Mouse (Mus musculus) forebrain, embryonic 11.5 days (tissue): ENCODE results near the gene Kmt2a. TPM values are rescaled to one million over a fixed set of nuclear protein-coding genes. Genes with fewer than 3 reads are reported as not detected.

ENCODE experiments used
- ATAC-seq: fragments of 200-750 bp; cut with Nextera tagmentation; replicated peaks from 2 replicates; pipeline ENCODE4 v1.8.0; 2017; ENCODE audit warnings: moderate TSS enrichment; ENCODE audit not compliant: low FRiP score
- DNase-seq: peaks from one replicate; pipeline ENCODE4 v3.0.0-alpha.2; 2017; ENCODE audit warnings: low spot score
- H3K27ac ChIP-seq: fragments of 300-500 bp; sonication (generic); 2 replicates; pipeline ENCODE4 v1.5.1; 2014; ENCODE audit warnings: low read depth, low read length
- H3K27me3 ChIP-seq: fragments of 300-500 bp; sonication (generic); 2 replicates; pipeline ENCODE4 v1.6.1; 2014; ENCODE audit warnings: mild to moderate bottlenecking, low read length, mixed read lengths; ENCODE audit not compliant: control insufficient read depth, insufficient read depth
- H3K36me3 ChIP-seq: fragments of 300-500 bp; sonication (generic); 2 replicates; pipeline ENCODE4 v1.6.1; 2014; ENCODE audit warnings: mild to moderate bottlenecking, low read length, moderate library complexity, mixed read lengths; ENCODE audit not compliant: control insufficient read depth, insufficient read depth
- H3K4me1 ChIP-seq: fragments of 300-500 bp; sonication (generic); replicated peaks from 2 replicates; pipeline ENCODE4 v1.6.1; 2014; ENCODE audit warnings: low read length, mixed read lengths; ENCODE audit not compliant: control insufficient read depth, insufficient read depth
- H3K4me2 ChIP-seq: fragments of 300-500 bp; sonication (generic); 2 replicates; pipeline ENCODE4 v1.6.1; 2014; ENCODE audit warnings: low read depth, mild to moderate bottlenecking, low read length, moderate library complexity, mixed read lengths; ENCODE audit not compliant: severe bottlenecking
- H3K4me3 ChIP-seq: fragments of 300-500 bp; sonication (generic); 2 replicates; pipeline ENCODE4 v1.5.1; 2014; ENCODE audit warnings: low read depth, low read length
- H3K9ac ChIP-seq: fragments of 300-500 bp; sonication (generic); 2 replicates; pipeline ENCODE4 v1.6.1; 2014; ENCODE audit warnings: low read length
- H3K9me3 ChIP-seq: fragments of 300-500 bp; sonication (generic); 2 replicates; pipeline ENCODE4 v1.6.1; 2016; ENCODE audit warnings: low read length, mixed read lengths; ENCODE audit not compliant: control insufficient read depth
- WGBS: fragments of 180-500 bp; shearing (Covaris S2); extraction: QIAGEN DNeasy Blood & Tissue Kit; methylation state at CpG from one replicate; pipeline ENCODE4 v1.1.7; 2014; 5-methylcytosine and 5-hydroxymethylcytosine counted together
- polyA plus RNA-seq: library from polyadenylated mRNA; unstranded; fragments of >200 nt; fragmentation: Nextera tagmentation; extraction: Ambion mirVana; gene quantifications from 2 replicates; pipeline ENCODE4 v1.2.1, GENCODE M21; 2014

Gene Kmt2a
- polyA plus RNA-seq, 1 experiment from 2014 or later = 23.2 TPM

DNA sequence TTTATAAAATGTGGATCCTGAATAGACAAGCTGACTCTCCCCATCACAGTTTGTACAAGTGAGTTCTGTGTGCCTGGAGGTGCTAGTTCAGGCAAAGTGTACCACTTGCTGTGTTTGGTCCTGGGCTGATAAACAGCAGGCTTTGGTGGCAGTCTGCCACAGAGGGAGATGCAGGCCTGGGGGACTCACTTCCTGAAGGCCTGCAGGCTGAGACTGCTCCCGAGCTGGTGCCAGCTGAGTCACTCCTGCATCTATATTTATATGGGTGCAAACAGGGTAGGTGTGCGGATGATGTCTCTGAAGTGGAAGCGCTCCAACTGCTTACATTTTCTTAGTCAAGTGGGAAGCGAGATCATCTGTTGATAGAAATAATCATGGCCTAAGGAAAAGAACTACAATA, 24.5 kb upstream of the Kmt2a start:
- Histone ChIP-seq H3K27me3 (no peaks in the 10 kb centered on the region), H3K9me3 (no peaks in the 10 kb centered on the region), H3K4me3 (no peak overlapping the region), H3K36me3 (no peaks in the 10 kb centered on the region), H3K4me2 (no peak overlapping the region), H3K9ac (no peak overlapping the region), H3K4me1 (no peaks in the 10 kb centered on the region), H3K27ac (no peak overlapping the region)
- DNase-seq (no peak), ATAC-seq (no peak)
- 78% methylated on average over 4 of the region's 4 CpGs for WGBS

DNA sequence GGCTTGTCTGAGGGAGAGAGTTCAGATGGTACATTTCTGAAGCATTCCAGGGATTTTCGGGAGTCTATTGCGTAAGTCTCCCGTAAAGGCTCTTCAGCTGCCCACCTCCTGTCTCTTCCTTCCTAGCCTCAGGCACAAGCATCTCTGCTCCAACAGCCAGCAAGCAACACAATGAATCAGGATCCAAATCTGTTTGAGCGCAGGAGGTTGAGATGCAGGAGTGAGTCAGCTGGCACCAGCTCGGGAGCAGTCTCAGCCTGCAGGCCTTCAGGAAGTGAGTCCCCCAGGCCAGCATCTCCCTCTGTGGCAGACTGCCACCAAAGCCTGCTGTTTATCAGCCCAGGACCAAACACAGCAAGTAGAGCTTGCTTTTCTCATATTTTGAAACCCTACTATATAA, 23.9 kb upstream of the Kmt2a start:
- H3K36me3 ChIP-seq = no peaks in the 10 kb centered on the region
- no peaks in the 10 kb centered on the region for H3K27me3 ChIP-seq
- DNase-seq (no peak), ATAC-seq (no peak)
- no peaks in the 10 kb centered on the region for H3K9me3 ChIP-seq
- 70% methylated on average over 5 of the region's 5 CpGs for WGBS
- H3K4me2 ChIP-seq = no peak overlapping the region
- no peak overlapping the region for H3K4me3 ChIP-seq
- H3K27ac ChIP-seq = no peak overlapping the region
- no peak overlapping the region for H3K9ac ChIP-seq
- H3K4me1 ChIP-seq = no peaks in the 10 kb centered on the region

GRCm38 (mm10) chr9:44903856-44904255, 22.8 kb upstream of the Kmt2a start:
- 83% methylated on average over 4 of the region's 4 CpGs for WGBS
- Histone ChIP-seq H3K36me3 (no peaks in the 10 kb centered on the region), H3K4me3 (no peak overlapping the region), H3K9ac (no peak overlapping the region), H3K4me1 (no peaks in the 10 kb centered on the region), H3K27ac (no peak overlapping the region), H3K27me3 (no peaks in the 10 kb centered on the region), H3K9me3 (no peaks in the 10 kb centered on the region), H3K4me2 (no peak overlapping the region)
- no peak for DNase-seq
- no peak for ATAC-seq

DNA sequence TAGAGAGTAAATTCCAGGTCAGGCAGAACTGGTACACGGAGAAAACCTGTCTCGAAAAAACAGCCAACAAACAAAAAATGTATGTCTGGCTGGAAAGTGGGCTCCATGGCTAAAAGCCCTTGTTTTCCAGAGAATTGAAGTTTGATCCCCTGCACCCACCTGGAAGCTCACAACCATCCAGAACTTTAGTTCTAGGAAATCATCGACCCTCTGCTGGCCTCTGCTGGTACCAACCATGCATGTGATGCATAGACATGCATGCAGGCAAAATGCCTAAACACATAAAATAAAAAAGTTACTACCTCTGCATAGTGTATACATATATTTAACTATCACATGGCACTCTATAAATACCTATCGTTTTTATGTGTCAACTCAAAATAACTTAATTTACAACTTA, 19.3 kb upstream of the Kmt2a start:
- DNase-seq (no peak), ATAC-seq (no peak)
- Histone ChIP-seq H3K4me3 (no peak overlapping the region), H3K27me3 (no peaks in the 10 kb centered on the region), H3K36me3 (no peaks in the 10 kb centered on the region), H3K27ac (no peak overlapping the region), H3K4me1 (no peaks in the 10 kb centered on the region), H3K9ac (no peak overlapping the region), H3K9me3 (no peaks in the 10 kb centered on the region), H3K4me2 (no peak overlapping the region)
- WGBS = 66% methylated on average over 4 of the region's 4 CpGs

DNA sequence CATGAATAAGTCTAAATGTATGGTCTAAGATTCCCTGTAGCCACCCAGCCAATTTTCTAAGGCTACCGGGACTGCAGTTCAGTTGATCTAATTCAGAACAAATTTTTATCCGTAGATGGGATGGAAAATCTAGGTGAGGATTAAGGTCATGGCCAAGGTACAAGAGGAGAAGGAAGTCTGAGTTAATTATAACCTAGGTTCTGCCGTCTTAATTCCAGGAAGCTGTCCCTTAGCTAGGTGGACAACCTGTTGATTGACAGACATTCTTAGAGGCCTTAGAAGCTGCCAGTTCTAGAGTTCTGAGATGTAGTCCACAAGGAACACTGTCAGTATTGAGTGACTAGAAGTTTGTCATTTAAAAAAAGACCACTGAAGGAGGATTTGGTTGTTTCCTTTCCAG, 18.6 kb upstream of the Kmt2a start:
- Histone ChIP-seq H3K9ac (no peak overlapping the region), H3K36me3 (no peaks in the 10 kb centered on the region), H3K27ac (no peak overlapping the region), H3K4me2 (no peak overlapping the region), H3K4me3 (no peak overlapping the region), H3K27me3 (no peaks in the 10 kb centered on the region), H3K9me3 (no peaks in the 10 kb centered on the region), H3K4me1 (no peaks in the 10 kb centered on the region)
- ATAC-seq = no peak
- WGBS = 84% methylated on average over 3 of the region's 3 CpGs
- no peak for DNase-seq

GRCm38 (mm10) chr9:44897024-44897423, 15.9 kb upstream of the Kmt2a start:
- WGBS = 71% methylated on average over 4 of the region's 4 CpGs
- H3K27ac ChIP-seq = no peak overlapping the region
- no peaks in the 10 kb centered on the region for H3K4me1 ChIP-seq
- H3K9ac ChIP-seq = no peak overlapping the region
- no peaks in the 10 kb centered on the region for H3K27me3 ChIP-seq
- no peak for DNase-seq
- no peak overlapping the region for H3K4me2 ChIP-seq
- H3K36me3 ChIP-seq = no peaks in the 10 kb centered on the region
- no peak for ATAC-seq
- no peaks in the 10 kb centered on the region for H3K9me3 ChIP-seq
- no peak overlapping the region for H3K4me3 ChIP-seq

DNA sequence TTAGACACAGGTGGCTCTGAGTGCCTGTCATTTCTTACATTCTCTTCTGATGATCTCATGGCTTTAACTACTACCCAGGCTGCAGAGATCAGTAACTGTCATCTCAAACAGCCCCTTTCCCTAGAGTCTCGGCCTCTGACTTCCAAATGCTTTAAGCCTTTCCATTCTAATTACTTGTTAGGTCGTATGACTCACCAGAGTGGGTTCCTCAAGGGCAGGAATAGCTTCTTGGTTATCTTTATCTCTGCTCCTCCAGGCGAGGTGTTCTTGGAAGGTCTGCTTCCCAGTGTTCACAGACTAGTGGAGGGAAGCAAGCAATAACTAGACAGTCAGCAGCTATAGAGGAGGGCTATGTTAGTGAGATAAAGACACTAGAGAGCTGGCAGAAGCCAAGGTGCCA, 11.6 kb upstream of the Kmt2a start:
- H3K36me3 ChIP-seq = no peaks in the 10 kb centered on the region
- no peaks in the 10 kb centered on the region for H3K9me3 ChIP-seq
- H3K27me3 ChIP-seq = no peaks in the 10 kb centered on the region
- H3K4me2 ChIP-seq = no peak overlapping the region
- H3K4me1 ChIP-seq = no peaks in the 10 kb centered on the region
- DNase-seq (no peak), ATAC-seq (no peak)
- H3K27ac ChIP-seq = no peak overlapping the region
- no peak overlapping the region for H3K4me3 ChIP-seq
- no peak overlapping the region for H3K9ac ChIP-seq
- WGBS = 67% methylated on average over 3 of the region's 3 CpGs

DNA sequence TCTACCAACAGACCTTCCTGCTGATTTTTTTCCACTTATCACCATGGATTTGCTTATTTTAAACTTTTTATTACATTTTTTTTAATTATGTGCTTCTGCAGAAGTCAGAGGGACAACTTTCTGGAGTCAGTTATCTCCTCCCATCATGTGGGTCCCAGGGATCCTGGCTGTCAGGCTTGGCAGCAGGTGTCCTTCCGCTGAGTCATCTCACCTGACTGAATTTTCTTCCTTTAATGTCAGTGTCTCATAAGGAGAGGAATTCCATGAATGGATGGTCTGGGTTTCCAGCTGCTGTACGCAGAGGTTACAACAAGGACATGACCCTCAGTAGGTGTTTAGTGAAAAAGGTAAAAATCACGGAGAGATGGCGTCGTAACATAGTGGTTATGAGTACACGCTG, 10.1 kb upstream of the Kmt2a start:
- 81% methylated on average over 6 of the region's 6 CpGs for WGBS
- no peak for ATAC-seq
- Histone ChIP-seq H3K4me2 (no peak overlapping the region), H3K9me3 (no peaks in the 10 kb centered on the region), H3K27me3 (no peaks in the 10 kb centered on the region), H3K27ac (no peak overlapping the region), H3K9ac (no peak overlapping the region), H3K36me3 (no peaks in the 10 kb centered on the region), H3K4me3 (no peak overlapping the region), H3K4me1 (no peaks in the 10 kb centered on the region)
- DNase-seq = no peak

- no peaks in the 10 kb centered on the region for H3K36me3 ChIP-seq
- H3K9ac ChIP-seq = no peak overlapping the region
- 74% methylated on average over 2 of the region's 2 CpGs for WGBS
- H3K4me1 ChIP-seq = no peaks in the 10 kb centered on the region
- no peak overlapping the region for H3K27ac ChIP-seq
- no peak overlapping the region for H3K4me3 ChIP-seq
- no peak overlapping the region for H3K4me2 ChIP-seq
- DNase-seq (no peak), ATAC-seq (no peak)
- no peaks in the 10 kb centered on the region for H3K9me3 ChIP-seq
- no peaks in the 10 kb centered on the region for H3K27me3 ChIP-seq
These were observed 9.0 kb upstream of the Kmt2a start for GRCm38 (mm10) chr9:44890122-44890521.
